Mouse (Mus musculus): Measurements from ENCODE around the gene Ctdnep1.

Ctdnep1 gene

GRCm38 (mm10) chr11:69981141-69981762 lies at the start of gene Ctdnep1:
Gene Ctdnep1, plus strand, starts transcription at chr11:69981156.
- peak; percentile 27 to 42 for DNase-seq

GRCm38 (mm10) chr11:69931769-69932168 lies 49.2 kb upstream of the Ctdnep1 start:
- DNase-seq, result no peak

DNA sequence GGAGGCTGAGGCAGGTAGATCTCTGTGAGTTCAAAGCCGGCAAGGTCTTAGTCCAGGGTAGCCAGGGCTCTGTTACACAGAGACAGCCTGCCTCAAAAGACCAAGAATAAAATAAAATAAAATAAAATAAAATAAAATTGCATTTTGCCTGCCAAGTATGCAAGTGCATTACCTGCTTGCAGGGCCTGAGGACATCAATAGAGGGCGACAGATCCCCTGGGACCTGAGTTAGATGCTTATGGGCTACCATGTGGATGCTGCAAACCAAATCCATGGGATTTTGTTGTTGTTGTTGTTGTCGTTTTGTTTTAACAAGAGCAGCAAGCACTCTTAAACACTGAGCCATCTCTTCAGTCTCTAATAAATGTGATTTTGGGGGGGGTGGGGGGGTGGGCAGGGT lies 48.7 kb upstream of the Ctdnep1 start:
- DNase-seq, result no peak

DNA sequence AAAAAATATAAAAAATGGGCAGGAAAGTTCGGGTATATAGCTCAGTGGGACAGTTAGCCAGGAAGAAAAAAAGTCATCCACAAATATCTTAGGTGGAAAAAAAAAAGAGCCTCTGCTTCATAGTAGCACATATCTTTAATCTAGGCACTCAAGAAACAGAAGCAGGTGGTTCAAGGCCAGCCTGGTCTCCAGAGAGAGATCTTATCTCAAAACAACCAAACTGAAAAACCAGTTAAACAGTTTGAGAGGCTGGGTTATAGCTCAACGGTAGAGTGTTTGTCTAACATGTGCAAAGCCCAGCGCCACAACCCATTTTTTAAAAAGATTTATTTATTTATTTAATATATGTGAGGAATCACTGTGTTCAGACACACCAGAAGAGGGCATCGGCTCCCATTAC lies 47.9 kb upstream of the Ctdnep1 start:
- no peak for DNase-seq

- peak; percentile 91 to 93 for DNase-seq
Observed at GRCm38 (mm10) chr11:69934169-69934568, 46.8 kb upstream of the Ctdnep1 start.

DNA sequence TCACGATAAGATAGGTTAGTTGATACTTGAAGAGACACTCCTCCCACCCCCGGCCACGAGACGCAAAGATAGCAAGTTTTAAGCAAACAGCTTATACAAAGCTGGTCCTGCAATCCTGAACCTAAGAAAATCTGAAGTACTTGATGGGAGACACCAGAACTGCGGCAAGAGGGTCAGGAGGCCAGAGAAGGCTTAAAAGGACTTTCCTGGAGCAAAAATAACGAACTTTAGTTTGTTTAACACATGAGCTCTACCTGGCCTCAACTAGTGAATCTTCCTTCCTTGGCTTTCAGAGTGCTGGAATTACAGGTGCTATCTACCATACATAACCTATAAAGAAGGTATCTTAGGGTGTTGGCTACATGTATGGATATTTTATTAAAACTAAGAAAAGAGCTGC lies 46.3 kb upstream of the Ctdnep1 start:
- DNase-seq, result no peak

GRCm38 (mm10) chr11:69935137-69935879 lies 45.6 kb upstream of the Ctdnep1 start, which contains the start of gene Ybx2:
Gene Ybx2, plus strand, starts transcription at chr11:69935796.
- peak; percentile 91 to 96 for DNase-seq

- no peak for DNase-seq
Observed at GRCm38 (mm10) chr11:69936156-69936555, 44.8 kb upstream of the Ctdnep1 start.

- no peak for DNase-seq
Observed at GRCm38 (mm10) chr11:69936714-69937347, 44.1 kb upstream of the Ctdnep1 start.

DNA sequence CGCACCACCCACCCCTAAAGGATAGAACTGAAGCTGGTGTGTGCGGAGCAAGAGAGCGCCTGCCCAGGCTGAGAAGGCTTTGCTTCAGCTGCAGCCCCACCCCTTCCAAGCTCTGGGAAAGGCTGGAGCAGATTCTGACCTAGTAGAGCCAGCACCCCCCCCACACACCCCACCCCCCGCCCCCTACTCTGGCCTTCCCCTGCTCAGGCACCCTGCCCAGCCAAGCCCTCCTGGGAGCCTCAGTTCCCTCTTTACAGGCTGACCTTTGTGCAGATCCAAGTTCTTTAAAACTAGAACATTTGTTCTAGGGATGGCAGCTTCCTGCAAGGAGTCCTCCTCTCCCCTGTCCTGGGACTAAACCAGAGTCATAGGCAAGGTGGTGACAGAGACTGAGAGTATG lies 43.6 kb upstream of the Ctdnep1 start:
- no peak for DNase-seq

GRCm38 (mm10) chr11:69937834-69938233 lies 43.1 kb upstream of the Ctdnep1 start:
- no peak for DNase-seq

DNA sequence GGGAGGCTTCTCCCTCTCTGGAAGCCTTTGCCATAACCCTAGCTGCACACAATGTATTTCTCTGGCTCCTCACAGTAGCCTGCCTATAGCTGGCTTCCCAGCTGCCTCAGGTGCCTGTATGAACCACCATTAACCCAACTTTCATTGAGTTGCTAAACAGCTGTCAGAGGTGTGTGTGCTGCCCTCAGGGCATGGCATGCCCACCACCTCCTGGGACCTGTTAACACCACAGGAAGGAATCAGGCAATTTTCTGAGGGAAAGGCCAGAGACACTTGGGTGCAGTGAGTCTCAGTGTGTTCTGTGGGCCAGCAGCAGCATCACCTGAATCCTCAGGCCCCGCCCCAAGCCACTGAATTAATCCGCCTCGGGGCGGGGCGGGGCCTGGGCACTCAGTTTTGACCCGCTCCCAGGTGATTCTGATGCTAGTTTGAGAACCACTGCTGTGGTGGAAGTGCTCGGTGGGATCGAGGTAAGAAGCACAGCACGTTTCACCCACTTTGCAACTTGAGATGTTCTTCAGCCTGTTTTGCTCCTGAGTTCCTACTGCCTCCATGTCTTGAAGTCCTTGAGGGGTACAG lies 42.5 kb upstream of the Ctdnep1 start:
- no peak for DNase-seq

- no peak for DNase-seq
Observed at GRCm38 (mm10) chr11:69939181-69939580, 41.8 kb upstream of the Ctdnep1 start.

- DNase-seq, result no peak
Observed at GRCm38 (mm10) chr11:69939731-69940130, 41.2 kb upstream of the Ctdnep1 start.

DNA sequence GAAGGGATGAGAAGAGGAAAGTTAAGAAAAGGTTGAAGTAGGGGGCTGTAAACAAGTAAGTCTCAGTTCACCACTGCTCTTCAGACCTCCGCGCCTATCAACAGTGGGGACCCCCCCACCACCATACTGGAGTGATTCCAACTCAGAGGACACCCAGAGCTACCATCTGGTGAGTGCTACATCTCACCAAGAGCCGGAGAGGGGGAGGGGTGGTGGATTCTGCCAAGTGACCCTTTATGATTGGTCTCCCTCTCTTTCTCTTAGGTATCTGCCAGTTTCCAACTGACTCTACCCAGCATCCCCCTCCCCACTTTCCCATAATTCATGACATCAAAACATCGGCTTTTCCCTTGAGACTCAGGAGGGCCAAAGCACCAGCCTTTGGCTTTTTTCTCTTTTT lies 40.0 kb upstream of the Ctdnep1 start:
- no peak for DNase-seq

DNA sequence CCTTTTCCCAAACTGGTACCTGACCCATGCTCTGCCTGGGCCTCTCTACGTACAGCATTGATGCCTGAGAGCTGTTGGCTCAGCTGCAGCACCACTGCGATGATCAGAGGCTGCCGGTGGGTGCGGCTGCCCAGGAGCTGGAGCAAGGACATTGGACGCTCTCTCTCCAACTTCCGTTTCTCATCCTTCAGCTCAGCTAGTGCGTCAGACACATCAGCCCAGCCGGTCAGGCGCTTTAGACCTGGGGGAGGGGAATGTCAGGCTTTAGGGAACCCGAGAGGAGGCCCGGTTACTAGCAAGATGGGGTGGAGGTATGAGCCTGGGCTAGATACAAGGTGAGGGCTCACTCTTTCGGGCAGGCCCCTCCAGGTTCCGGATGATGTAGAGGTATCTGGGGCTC lies 35.7 kb upstream of the Ctdnep1 start:
- DNase-seq, result no peak

GRCm38 (mm10) chr11:69945997-69946891 lies 34.7 kb upstream of the Ctdnep1 start:
- DNase-seq, result no peak

GRCm38 (mm10) chr11:69947337-69948065 lies 33.5 kb upstream of the Ctdnep1 start:
- no peak for DNase-seq

DNA sequence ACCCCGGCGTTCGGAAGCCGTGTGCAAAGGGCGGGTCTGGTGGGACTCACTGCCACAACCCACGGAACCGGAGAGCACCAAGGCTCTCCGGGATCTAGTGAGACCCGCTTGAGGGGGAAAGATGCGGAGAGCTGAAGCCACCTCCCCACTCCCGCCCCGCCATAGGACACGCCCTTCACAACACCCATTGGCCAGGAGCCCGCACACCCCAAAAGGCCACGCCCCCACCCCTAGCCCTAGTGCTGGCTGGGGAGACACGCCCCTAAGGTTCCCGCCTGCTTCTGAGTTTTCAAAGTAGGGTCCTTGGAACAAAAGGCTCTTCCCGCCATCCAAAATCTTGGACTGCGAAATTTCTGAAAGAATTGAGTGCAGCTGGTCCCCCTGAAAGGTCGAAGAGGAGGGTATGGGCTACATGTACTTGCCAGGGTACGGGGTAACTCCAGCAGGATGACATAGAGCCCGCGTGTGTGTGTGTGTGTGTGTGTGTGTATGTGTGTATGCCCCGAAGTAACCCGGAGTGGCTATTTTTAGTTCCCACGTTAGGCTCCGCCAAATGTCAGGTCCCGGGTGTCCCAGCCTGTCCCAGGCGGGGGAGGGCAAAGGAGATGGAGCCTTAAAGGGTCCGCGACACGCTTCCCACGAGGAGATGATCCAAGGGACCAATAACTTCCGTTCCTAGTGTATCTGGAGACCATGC lies 32.7 kb upstream of the Ctdnep1 start, which contains the start of gene Slc2a4:
Slc2a4 (minus strand) TSS at position 123 of the 697 bp plus-strand sequence.
- DNase-seq, result peak; percentile 46 to 49

DNA sequence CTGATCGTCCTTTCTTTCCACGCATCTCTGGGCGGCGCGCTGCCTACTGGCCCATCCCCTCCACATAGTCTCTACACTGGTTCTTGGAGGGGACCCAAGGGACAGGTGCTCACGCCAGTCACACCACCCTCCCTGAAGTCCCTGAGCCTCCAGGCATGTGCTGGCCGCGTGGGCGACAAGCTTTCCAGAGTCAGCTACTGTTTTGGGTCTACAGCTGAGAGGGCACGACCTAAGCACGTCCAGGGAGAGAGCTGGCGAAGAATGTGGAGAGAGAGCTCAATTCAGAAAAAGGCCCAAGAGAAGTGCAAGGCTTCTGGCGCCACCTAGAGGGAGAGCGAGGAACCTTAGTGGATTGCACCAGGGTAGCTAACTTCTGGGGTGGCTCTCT lies 32.2 kb upstream of the Ctdnep1 start:
- DNase-seq, result peak; percentile 77 to 82

- no peak for DNase-seq
Observed at GRCm38 (mm10) chr11:69950807-69951459, 30.0 kb upstream of the Ctdnep1 start.
